Mouse (Mus musculus) C2C12 (cell line): ENCODE measurements around the gene Maz.

Experiments used
- CEBPB ChIP-seq: IDR thresholded peaks from one replicate; pipeline ENCODE4 v1.6.1; 2011; ENCODE audit warnings: low read depth, mild to moderate bottlenecking, control low read depth, moderate library complexity
- CTCF ChIP-seq: IDR thresholded peaks from one replicate; pipeline ENCODE4 v1.5.1; 2011; ENCODE audit not compliant: control insufficient read depth, insufficient read depth, insufficient read length
- FOSL1 ChIP-seq: IDR thresholded peaks from one replicate; pipeline ENCODE4 v1.8.0; 2011; ENCODE audit warnings: mild to moderate bottlenecking, low read length; ENCODE audit not compliant: poor library complexity, insufficient read depth, severe bottlenecking
- MAX ChIP-seq: IDR thresholded peaks from one replicate; pipeline ENCODE4 v1.6.1; 2011; ENCODE audit warnings: mild to moderate bottlenecking, control low read depth
- MYOD1 ChIP-seq: IDR thresholded peaks from one replicate; pipeline ENCODE4 v1.6.1; 2011; ENCODE audit warnings: low read depth; ENCODE audit not compliant: control insufficient read depth, insufficient read length
- MYOG ChIP-seq: IDR thresholded peaks from one replicate; pipeline ENCODE4 v1.6.1; 2011; ENCODE audit not compliant: control insufficient read depth, insufficient read length; ENCODE audit errors: extremely low read depth
- USF1 ChIP-seq: IDR thresholded peaks from one replicate; pipeline ENCODE4 v1.6.1; 2011; ENCODE audit warnings: low read depth, mild to moderate bottlenecking, control low read depth, moderate library complexity

DNA sequence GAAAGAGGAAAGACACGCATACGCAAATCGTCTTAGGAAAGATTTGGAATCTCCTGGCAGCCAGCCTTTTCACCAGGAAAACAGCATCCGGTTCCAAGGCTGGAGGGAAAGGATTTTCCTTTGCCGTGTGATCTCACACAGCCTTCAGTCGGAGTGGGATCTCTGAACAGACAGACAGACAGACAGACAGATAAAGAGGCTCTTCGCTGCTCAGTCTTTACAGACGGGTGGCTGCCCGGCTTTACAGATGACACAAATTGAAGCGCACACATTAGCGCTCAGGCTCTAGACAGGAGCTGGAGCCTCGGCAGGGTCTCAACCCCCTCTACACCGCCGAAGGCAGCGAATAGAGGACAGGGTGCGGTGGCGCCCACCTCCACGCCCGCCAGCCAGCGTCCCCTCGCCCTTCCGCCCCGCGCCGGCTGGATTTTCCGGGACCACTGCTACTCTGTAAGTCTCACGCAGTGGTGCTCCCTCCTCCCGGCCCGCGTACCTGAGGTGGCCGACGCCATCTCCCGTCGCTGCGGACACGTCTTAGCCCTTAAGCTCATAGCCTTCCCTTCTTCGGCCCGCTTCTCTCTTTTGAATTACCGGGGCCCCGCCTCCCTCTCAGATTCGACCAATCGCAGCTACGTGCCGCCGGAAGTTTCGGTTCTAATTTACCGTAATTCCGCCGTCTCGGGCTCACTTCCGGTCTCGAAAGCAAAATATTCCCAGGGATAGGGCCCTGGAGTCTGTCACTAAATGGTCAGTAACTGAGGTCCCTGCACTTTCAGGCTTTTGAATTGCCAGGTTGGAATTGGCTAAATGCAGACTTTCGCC lies 15.2 kb upstream of the Maz start, which contains the start of gene Kif22:
- TF ChIP-seq CTCF (no peak), FOSL1 (no peak), USF1 (no peak), MAX (no peak), MYOD1 (no peak), MYOG (no peak), CEBPB (no peak)
